Mouse (Mus musculus) ES-Bruce4 (cell line): ENCODE results near the gene Cd164. TPM values are rescaled to one million over a fixed set of nuclear protein-coding genes. Genes with fewer than 3 reads are reported as not detected.

Source experiments
- H3K27ac ChIP-seq: 2 replicates; pipeline ENCODE4 v1.5.1; 2012; ENCODE audit warnings: low read length, inconsistent platforms; ENCODE audit not compliant: insufficient read depth
- H3K27me3 ChIP-seq: 2 replicates; pipeline ENCODE4 v1.6.1; 2012; ENCODE audit warnings: mild to moderate bottlenecking, low read length, inconsistent platforms; ENCODE audit not compliant: control insufficient read depth, poor library complexity, insufficient read depth, severe bottlenecking
- H3K36me3 ChIP-seq: 2 replicates; pipeline ENCODE4 v1.6.1; 2012; ENCODE audit warnings: inconsistent platforms, mild to moderate bottlenecking, low read length, moderate library complexity; ENCODE audit not compliant: control insufficient read depth, poor library complexity, insufficient read depth, severe bottlenecking
- H3K4me1 ChIP-seq: one replicate; pipeline ENCODE4 v1.8.1; 2011; ENCODE audit warnings: low read length; ENCODE audit not compliant: control insufficient read depth, insufficient read depth
- H3K4me3 ChIP-seq: 2 replicates; pipeline ENCODE4 v1.5.1; 2011; ENCODE audit warnings: low read depth, mild to moderate bottlenecking, low read length
- H3K9ac ChIP-seq: 2 replicates; pipeline ENCODE4 v1.6.1; 2012; ENCODE audit warnings: low read depth, mild to moderate bottlenecking, inconsistent platforms; ENCODE audit not compliant: poor library complexity, severe bottlenecking
- H3K9me3 ChIP-seq: replicated peaks from 2 replicates; pipeline ENCODE4 v1.6.1; 2012; ENCODE audit warnings: mild to moderate bottlenecking, low read length, inconsistent platforms; ENCODE audit not compliant: control insufficient read depth, poor library complexity, insufficient read depth, severe bottlenecking
- CTCF ChIP-seq: IDR thresholded peaks from one replicate; pipeline ENCODE4 v1.8.1; 2011; ENCODE audit warnings: low read depth, low read length
- EP300 ChIP-seq: IDR thresholded peaks from 2 replicates; pipeline ENCODE4 v1.6.1; 2011; ENCODE audit warnings: low read depth, low read length; ENCODE audit not compliant: insufficient read depth
- POLR2A ChIP-seq: IDR thresholded peaks from one replicate; pipeline ENCODE4 v1.8.1; 2011; ENCODE audit warnings: low read length; ENCODE audit not compliant: insufficient read depth
- polyA plus RNA-seq: library from polyadenylated mRNA; stranded (reverse); fragments of >200 nt; gene quantifications from 2 replicates; pipeline ENCODE4 v1.2.4, GENCODE M21; 2011; ENCODE audit warnings: low read depth; ENCODE audit not compliant: missing spikeins, insufficient read depth, insufficient read length

Gene Cd164
- polyA plus RNA-seq, 1 experiment = 315 TPM

DNA sequence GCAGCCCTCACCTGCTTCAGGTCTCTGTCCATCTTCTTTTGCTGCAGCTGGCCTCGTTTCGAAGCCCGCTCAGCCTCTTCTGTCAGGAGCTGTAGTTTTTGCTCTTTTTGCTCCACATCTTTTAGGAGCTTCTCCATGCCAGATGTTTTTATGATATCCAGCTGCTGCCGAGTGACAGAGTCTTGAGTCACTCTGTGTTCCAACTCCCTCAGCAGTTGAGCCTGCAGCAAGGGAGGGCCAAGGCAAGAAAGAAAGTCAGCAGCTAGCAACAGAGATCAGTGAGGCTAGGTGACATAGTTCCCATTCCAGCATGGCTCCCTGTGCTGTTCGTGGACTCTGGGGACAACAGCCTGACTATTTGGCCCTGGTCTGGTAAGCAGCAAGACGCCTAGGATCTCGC lies 31.5 kb downstream of the Cd164 start:
- TF ChIP-seq POLR2A (no peak), EP300 (no peak), CTCF (no peak)
- H3K9ac ChIP-seq = no peak overlapping the region
- H3K36me3 ChIP-seq = no peaks in the 10 kb centered on the region
- peaks cover 8% of the 10 kb centered on the region for H3K4me1 ChIP-seq
- no peaks in the 10 kb centered on the region for H3K27me3 ChIP-seq
- H3K27ac ChIP-seq = no peak overlapping the region
- peaks cover 4% of the 10 kb centered on the region for H3K9me3 ChIP-seq
- no peak overlapping the region for H3K4me3 ChIP-seq

- H3K36me3 ChIP-seq = no peaks in the 10 kb centered on the region
- H3K27ac ChIP-seq = peak overlapping the region; percentile 22
- H3K9me3 ChIP-seq = peaks cover 4% of the 10 kb centered on the region
- H3K4me1 ChIP-seq = peaks cover 8% of the 10 kb centered on the region
- H3K4me3 ChIP-seq = no peak overlapping the region
- H3K27me3 ChIP-seq = no peaks in the 10 kb centered on the region
- no peak overlapping the region for H3K9ac ChIP-seq
- TF ChIP-seq CTCF (no peak), EP300 (no peak), POLR2A (no peak)
These were observed 33.1 kb downstream of the Cd164 start for GRCm38 (mm10) chr10:41552319-41552718.

GRCm38 (mm10) chr10:41552847-41553589 lies 33.8 kb downstream of the Cd164 start:
- peaks cover 4% of the 10 kb centered on the region for H3K9me3 ChIP-seq
- H3K27ac ChIP-seq = 0 out of 2 replicates have a peak overlapping the region, but pooled peaks have one; percentile 3
- no peaks in the 10 kb centered on the region for H3K36me3 ChIP-seq
- H3K4me3 ChIP-seq = no peak overlapping the region
- H3K4me1 ChIP-seq = peaks cover 8% of the 10 kb centered on the region
- no peak for TF ChIP-seq EP300
- TF ChIP-seq POLR2A = no peak
- no peak for TF ChIP-seq CTCF
- no peaks in the 10 kb centered on the region for H3K27me3 ChIP-seq
- H3K9ac ChIP-seq = no peak overlapping the region

GRCm38 (mm10) chr10:41553711-41554110 lies 34.5 kb downstream of the Cd164 start:
- Histone ChIP-seq H3K27ac (no peak overlapping the region), H3K36me3 (no peaks in the 10 kb centered on the region), H3K4me1 (peaks cover 8% of the 10 kb centered on the region), H3K9me3 (peaks cover 4% of the 10 kb centered on the region), H3K4me3 (no peak overlapping the region), H3K9ac (no peak overlapping the region), H3K27me3 (no peaks in the 10 kb centered on the region)
- no peak for TF ChIP-seq CTCF
- no peak for TF ChIP-seq POLR2A
- TF ChIP-seq EP300 = no peak

- no peaks in the 10 kb centered on the region for H3K36me3 ChIP-seq
- no peaks in the 10 kb centered on the region for H3K9me3 ChIP-seq
- no peaks in the 10 kb centered on the region for H3K27me3 ChIP-seq
- no peak overlapping the region for H3K4me3 ChIP-seq
- H3K9ac ChIP-seq = no peak overlapping the region
- TF ChIP-seq POLR2A (no peak), EP300 (no peak), CTCF (no peak)
- H3K27ac ChIP-seq = no peak overlapping the region
- H3K4me1 ChIP-seq = peaks cover 8% of the 10 kb centered on the region
These were observed 35.9 kb downstream of the Cd164 start for GRCm38 (mm10) chr10:41555081-41555480.

GRCm38 (mm10) chr10:41558401-41558800 lies 39.2 kb downstream of the Cd164 start:
- no peaks in the 10 kb centered on the region for H3K36me3 ChIP-seq
- no peaks in the 10 kb centered on the region for H3K4me1 ChIP-seq
- H3K9me3 ChIP-seq = no peaks in the 10 kb centered on the region
- TF ChIP-seq CTCF (no peak), EP300 (no peak), POLR2A (no peak)
- no peak overlapping the region for H3K27ac ChIP-seq
- H3K9ac ChIP-seq = no peak overlapping the region
- H3K27me3 ChIP-seq = no peaks in the 10 kb centered on the region
- no peak overlapping the region for H3K4me3 ChIP-seq
